Mouse (Mus musculus) spleen, adult 2 months (tissue): ENCODE data around the gene Tmem248.

Experiments used
- CTCF ChIP-seq: fragments of 200-500 bp; IDR thresholded peaks from 2 replicates; pipeline ENCODE4 v1.5.1; 2011; ENCODE audit warnings: mild to moderate bottlenecking, inconsistent platforms; ENCODE audit not compliant: insufficient read depth, insufficient read length, insufficient replicate concordance; ENCODE audit errors: extremely low read depth
- POLR2A ChIP-seq: fragments of 200-500 bp; IDR thresholded peaks from 2 replicates; pipeline ENCODE4 v1.6.1; 2011; ENCODE audit warnings: low read depth, low read length, inconsistent platforms

DNA sequence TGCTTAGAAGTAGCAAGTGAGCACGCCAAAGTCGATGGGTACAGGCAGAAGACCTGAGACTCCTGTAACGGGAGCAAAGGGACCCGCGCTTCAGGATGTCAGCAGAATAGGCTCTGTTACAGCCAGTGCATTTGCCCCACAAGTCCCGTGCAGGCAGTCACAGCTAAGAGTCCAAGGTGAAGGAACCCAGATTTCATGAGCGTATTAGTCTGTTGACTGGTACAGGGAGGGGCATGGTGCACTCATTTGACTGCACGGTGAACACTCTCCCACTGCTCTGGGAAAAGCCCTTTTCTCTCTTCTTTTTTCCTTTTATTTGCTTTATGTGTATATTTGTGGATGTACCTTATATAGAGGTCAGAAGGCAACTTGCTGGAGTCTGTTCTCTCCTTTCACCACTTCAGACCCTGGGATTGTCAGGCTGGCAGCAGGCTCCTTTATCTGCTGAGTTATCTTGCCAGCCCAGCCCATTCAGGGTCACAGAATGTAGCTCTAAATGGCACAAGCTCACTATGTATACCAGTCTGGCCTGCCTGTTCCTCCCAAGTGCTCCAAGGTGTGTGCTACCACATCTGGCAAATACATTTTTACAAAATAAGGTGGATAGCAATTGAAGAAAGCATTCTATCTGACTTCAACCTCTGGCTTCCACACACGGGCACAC, 32.6 kb upstream of the Tmem248 start:
- TF ChIP-seq POLR2A (no peak), CTCF (no peak)
